Mouse (Mus musculus) left cerebral cortex, postnatal 25 days (tissue): ENCODE results near the gene Tiam2. TPM values are rescaled to one million over a fixed set of nuclear protein-coding genes. Genes with fewer than 3 reads are reported as not detected.
A peak's percentile ranks its signal among the peaks of the same experiment; 100 is the strongest.
"Not testable (repeated sequence)": the region's sequence is repeated elsewhere in the genome, so short reads cannot be mapped to it uniquely, and the experiment has no call there.

Experiments used
- DNase-seq, 2 experiments: peaks; one replicate each; pipeline ENCODE4 v3.0.0; 2022; ENCODE audit warnings: low spot score in 2 of 2, mixed read lengths in 1 of 2
- intact Hi-C: fragments of 180-260 bp; cut with DNase I; formaldehyde crosslinking; loops from one replicate; pipeline ENCODE4 v1.15.1; 2025
- total RNA-seq, 2 experiments: library from RNA; stranded (reverse); gene quantifications; 2 replicates each; pipeline ENCODE4 v1.2.3; 2021

Gene Tiam2
- total RNA-seq, 2 experiments from 2014 or later = 83.6 to 93.5 TPM

- DNase-seq = peak in 1 of 2 experiments; percentile 10
- intact Hi-C loops = no loop called here
These were observed 10.6 kb downstream of the Tiam2 start for GRCm38 (mm10) chr17:3336887-3337524.

- DNase-seq = no peak
- intact Hi-C loops = no loop called here
These were observed 11.1 kb downstream of the Tiam2 start for GRCm38 (mm10) chr17:3337525-3337888.

GRCm38 (mm10) chr17:3338821-3339220 lies 12.4 kb downstream of the Tiam2 start:
- intact Hi-C loops = no loop called here
- no peak for DNase-seq

- DNase-seq = no peak
- intact Hi-C loops = loop anchor here (5.0 kb wide), 1 partner anchor 52 kb away; no protein-coding TSS in a partner anchor
These were observed 18.5 kb downstream of the Tiam2 start for GRCm38 (mm10) chr17:3344872-3345271.

GRCm38 (mm10) chr17:3345276-3345885 lies 19.0 kb downstream of the Tiam2 start:
- intact Hi-C loops = loop anchor here (5.0 kb wide), 1 partner anchor 52 kb away; no protein-coding TSS in a partner anchor
- peak in 1 of 2 experiments; percentile 45 for DNase-seq

GRCm38 (mm10) chr17:3347800-3348199 lies 21.4 kb downstream of the Tiam2 start:
- no peak for DNase-seq
- intact Hi-C loops = loop anchor here (5.0 kb wide), 1 partner anchor 50 kb away; no protein-coding TSS in a partner anchor

GRCm38 (mm10) chr17:3349331-3349730 lies 23.0 kb downstream of the Tiam2 start:
- no peak for DNase-seq
- intact Hi-C loops = loop anchor here (5.0 kb wide), 1 partner anchor 48 kb away; no protein-coding TSS in a partner anchor

GRCm38 (mm10) chr17:3349939-3350338 lies 23.6 kb downstream of the Tiam2 start:
- intact Hi-C loops = loop anchor here (5.0 kb wide), 2 partner anchors 47 to 68 kb away; no protein-coding TSS in a partner anchor
- peak in 1 of 2 experiments; percentile 50 for DNase-seq

- intact Hi-C loops = loop anchor here (5.0 kb wide), 1 partner anchor 68 kb away; no protein-coding TSS in a partner anchor
- peak in 1 of 2 experiments; percentile 11 for DNase-seq
These were observed 24.0 kb downstream of the Tiam2 start for GRCm38 (mm10) chr17:3350405-3350804.

GRCm38 (mm10) chr17:3351668-3352067 lies 25.3 kb downstream of the Tiam2 start:
- no peak for DNase-seq
- intact Hi-C loops = loop anchor here (5.0 kb wide), 1 partner anchor 69 kb away; no protein-coding TSS in a partner anchor

GRCm38 (mm10) chr17:3353141-3353540 lies 26.8 kb downstream of the Tiam2 start:
- DNase-seq = not testable (repeated sequence)
- intact Hi-C loops = loop anchor here (5.0 kb wide), 1 partner anchor 71 kb away; no protein-coding TSS in a partner anchor

- intact Hi-C loops = loop anchor here (5.0 kb wide), 1 partner anchor 73 kb away; no protein-coding TSS in a partner anchor
- DNase-seq = no peak
These were observed 28.5 kb downstream of the Tiam2 start for GRCm38 (mm10) chr17:3354856-3355255.

- intact Hi-C loops = no loop called here
- no peak for DNase-seq
These were observed 30.4 kb downstream of the Tiam2 start for GRCm38 (mm10) chr17:3356633-3357365.

- no peak for DNase-seq
- intact Hi-C loops = no loop called here
These were observed 33.9 kb downstream of the Tiam2 start for GRCm38 (mm10) chr17:3360236-3360635.

- intact Hi-C loops = no loop called here
- no peak for DNase-seq
These were observed 35.4 kb downstream of the Tiam2 start for GRCm38 (mm10) chr17:3361751-3362150.

- intact Hi-C loops = no loop called here
- DNase-seq = no peak
These were observed 36.8 kb downstream of the Tiam2 start for GRCm38 (mm10) chr17:3363216-3363615.

- peak in 1 of 2 experiments; percentile 13 for DNase-seq
- intact Hi-C loops = no loop called here
These were observed 40.4 kb downstream of the Tiam2 start for GRCm38 (mm10) chr17:3366741-3367140.

GRCm38 (mm10) chr17:3368386-3368785 lies 42.0 kb downstream of the Tiam2 start:
- DNase-seq = no peak
- intact Hi-C loops = no loop called here

GRCm38 (mm10) chr17:3369631-3370030 lies 43.3 kb downstream of the Tiam2 start:
- intact Hi-C loops = no loop called here
- no peak for DNase-seq

GRCm38 (mm10) chr17:3378606-3379005 lies 52.2 kb downstream of the Tiam2 start:
- intact Hi-C loops = no loop called here
- no peak for DNase-seq
